Mouse (Mus musculus) forebrain, postnatal 0 days (tissue): Measurements from ENCODE around the gene Phf11b. TPM values are rescaled to one million over a fixed set of nuclear protein-coding genes. Genes with fewer than 3 reads are reported as not detected.
"Not testable (repeated sequence)": the region's sequence is repeated elsewhere in the genome, so short reads cannot be mapped to it uniquely, and the experiment has no call there.

Experiments used
- ATAC-seq: fragments of 200-750 bp; cut with Nextera tagmentation; 2 replicates; pipeline ENCODE4 v1.8.0; 2017; ENCODE audit warnings: mild to moderate bottlenecking, moderate library complexity
- DNase-seq: peaks from one replicate; pipeline ENCODE4 v3.0.0-alpha.2; 2015
- H3K27ac ChIP-seq: fragments of 300-500 bp; sonication (generic); 2 replicates; pipeline ENCODE4 v1.5.1; 2014; ENCODE audit warnings: low read depth, mild to moderate bottlenecking, antibody characterized with exemption, low read length, moderate library complexity, mixed read lengths
- H3K27me3 ChIP-seq: fragments of 300-500 bp; sonication (generic); 2 replicates; pipeline ENCODE4 v1.6.1; 2014; ENCODE audit warnings: mild to moderate bottlenecking, low read length, mixed read lengths; ENCODE audit not compliant: insufficient read depth
- H3K36me3 ChIP-seq: fragments of 300-500 bp; sonication (generic); 2 replicates; pipeline ENCODE4 v1.6.1; 2014; ENCODE audit warnings: mild to moderate bottlenecking, moderate library complexity; ENCODE audit not compliant: insufficient read depth
- H3K4me1 ChIP-seq: fragments of 300-500 bp; sonication (generic); 2 replicates; pipeline ENCODE4 v1.6.1; 2014; ENCODE audit warnings: antibody characterized with exemption; ENCODE audit not compliant: insufficient read depth
- H3K4me2 ChIP-seq: fragments of 300-500 bp; sonication (generic); 2 replicates; pipeline ENCODE4 v1.6.1; 2014; ENCODE audit warnings: low read depth, mild to moderate bottlenecking, moderate library complexity
- H3K4me3 ChIP-seq: fragments of 300-500 bp; sonication (generic); 2 replicates; pipeline ENCODE4 v1.5.1; 2014; ENCODE audit warnings: low read depth, low read length, mixed read lengths
- H3K9ac ChIP-seq: fragments of 300-500 bp; sonication (generic); 2 replicates; pipeline ENCODE4 v1.6.1; 2014; ENCODE audit warnings: mild to moderate bottlenecking
- H3K9me3 ChIP-seq: fragments of 300-500 bp; sonication (generic); 2 replicates; pipeline ENCODE4 v1.6.1; 2016; ENCODE audit warnings: low read length
- CTCF ChIP-seq: sonication (generic); IDR thresholded peaks from 2 replicates; pipeline ENCODE4 v1.5.1; 2016; ENCODE audit warnings: antibody characterized with exemption, control low read depth, low read depth
- WGBS: fragments of 180-500 bp; shearing (Covaris S2); extraction: QIAGEN DNeasy Blood & Tissue Kit; methylation state at CpG from one replicate; pipeline ENCODE4 v1.1.7; 2014; 5-methylcytosine and 5-hydroxymethylcytosine counted together
- polyA plus RNA-seq: library from polyadenylated mRNA; unstranded; fragments of >200 nt; fragmentation: Nextera tagmentation; extraction: Ambion mirVana; gene quantifications from 2 replicates; pipeline ENCODE4 v1.2.1, GENCODE M21; 2015
- total RNA-seq: library from RNA; depleted of rRNA; stranded (reverse); fragments of >200 nt; gene quantifications from 2 replicates; pipeline ENCODE4 v1.2.3, GENCODE M21; 2014; rRNA removed

Gene Phf11b
- total RNA-seq: 0.38 TPM in 1 of 2 replicates, not detected in the other
- polyA plus RNA-seq: 0.46 and 0.53 TPM in 2 replicates

- not testable (repeated sequence) for ATAC-seq
- 72% methylated on average over 1 of the region's 1 CpGs for WGBS
Measured at GRCm38 (mm10) chr14:59341189-59341588, at the start of gene Phf11b. TSS of gene Phf11b (minus strand) at chr14:59341351.

GRCm38 (mm10) chr14:59390181-59390580, 49.0 kb upstream of the Phf11b start:
- DNase-seq: not testable (repeated sequence)

More at GRCm38 (mm10) chr14:59341189-59341588, at the start of gene Phf11b:
- H3K36me3 ChIP-seq, H3K27me3 ChIP-seq, H3K9me3 ChIP-seq, DNase-seq, H3K4me1 ChIP-seq, H3K27ac ChIP-seq, H3K4me2 ChIP-seq, H3K9ac ChIP-seq, H3K4me3 ChIP-seq: not testable (repeated sequence)

GRCm38 (mm10) chr14:59389532-59389931, 48.4 kb upstream of the Phf11b start:
- no peak for TF ChIP-seq CTCF
- no peaks in the 10 kb centered on the region for H3K4me1 ChIP-seq
- H3K4me2 ChIP-seq: no peak overlapping the region
- WGBS: 69% methylated on average over 1 of the region's 1 CpGs
- H3K4me3 ChIP-seq: no peak overlapping the region
- no peaks in the 10 kb centered on the region for H3K9me3 ChIP-seq
- H3K27me3 ChIP-seq: no peaks in the 10 kb centered on the region
- no peak overlapping the region for H3K27ac ChIP-seq
- H3K9ac ChIP-seq: no peak overlapping the region
- no peaks in the 10 kb centered on the region for H3K36me3 ChIP-seq
- ATAC-seq (no peak), DNase-seq (no peak)

More at GRCm38 (mm10) chr14:59390181-59390580, 49.0 kb upstream of the Phf11b start:
- not testable (repeated sequence) for H3K4me1 ChIP-seq, H3K27ac ChIP-seq, H3K27me3 ChIP-seq, H3K4me2 ChIP-seq, H3K9me3 ChIP-seq, H3K4me3 ChIP-seq, H3K36me3 ChIP-seq, H3K9ac ChIP-seq
- TF ChIP-seq CTCF: peak; percentile 23; the same call in 1 of the 2 replicates
- ATAC-seq: peak; percentile 36; the same call in 1 of the 2 replicates
- WGBS: 79% methylated on average over 4 of the region's 4 CpGs

GRCm38 (mm10) chr14:59370348-59371068, 29.4 kb upstream of the Phf11b start:
- H3K27ac ChIP-seq: no peak overlapping the region
- TF ChIP-seq CTCF: no peak
- 92% methylated on average over 25 of the region's 25 CpGs for WGBS

GRCm38 (mm10) chr14:59366386-59367105, 25.4 kb upstream of the Phf11b start:
- no peak for ATAC-seq
- no peaks in the 10 kb centered on the region for H3K9me3 ChIP-seq
- no peaks in the 10 kb centered on the region for H3K4me1 ChIP-seq
- H3K27ac ChIP-seq: no peak overlapping the region
- no peak for DNase-seq
- no peak overlapping the region for H3K9ac ChIP-seq
- no peaks in the 10 kb centered on the region for H3K27me3 ChIP-seq
- TF ChIP-seq CTCF: no peak
- WGBS: 88% methylated on average over 8 of the region's 8 CpGs
- no peak overlapping the region for H3K4me2 ChIP-seq
- no peaks in the 10 kb centered on the region for H3K36me3 ChIP-seq
- H3K4me3 ChIP-seq: no peak overlapping the region

More at GRCm38 (mm10) chr14:59370348-59371068, 29.4 kb upstream of the Phf11b start:
- no peaks in the 10 kb centered on the region for H3K9me3 ChIP-seq
- H3K27me3 ChIP-seq: no peaks in the 10 kb centered on the region
- ATAC-seq: no peak
- H3K4me3 ChIP-seq: no peak overlapping the region
- no peaks in the 10 kb centered on the region for H3K4me1 ChIP-seq
- no peak for DNase-seq
- no peak overlapping the region for H3K4me2 ChIP-seq
- no peak overlapping the region for H3K9ac ChIP-seq
- H3K36me3 ChIP-seq: no peaks in the 10 kb centered on the region

GRCm38 (mm10) chr14:59365244-59365644, 24.1 kb upstream of the Phf11b start, which contains the start of gene Phf11d:
TSS of gene Phf11d (minus strand) at chr14:59365470.
- Histone ChIP-seq H3K4me3 (no peak within 1 kb of the TSS), H3K4me1 (no peaks in the 10 kb centered on the region), H3K27me3 (no peaks in the 10 kb centered on the region), H3K4me2 (no peak within 1 kb of the TSS), H3K9me3 (no peaks in the 10 kb centered on the region), H3K36me3 (no peaks in the 10 kb centered on the region), H3K27ac (no peak within 1 kb of the TSS), H3K9ac (no peak within 1 kb of the TSS)
- WGBS: 73% methylated on average over 6 of the region's 6 CpGs
- ATAC-seq (no peak), DNase-seq (peak; percentile 14)
- no peak for TF ChIP-seq CTCF

- no peaks in the 10 kb centered on the region for H3K9me3 ChIP-seq
- TF ChIP-seq CTCF: no peak
- no peak overlapping the region for H3K27ac ChIP-seq
- H3K4me3 ChIP-seq: no peak overlapping the region
- WGBS: 80% methylated on average over 1 of the region's 1 CpGs
- H3K36me3 ChIP-seq: no peaks in the 10 kb centered on the region
- ATAC-seq: no peak
- H3K4me2 ChIP-seq: no peak overlapping the region
- DNase-seq: no peak
- H3K9ac ChIP-seq: no peak overlapping the region
- no peaks in the 10 kb centered on the region for H3K4me1 ChIP-seq
- H3K27me3 ChIP-seq: no peaks in the 10 kb centered on the region
Measured at GRCm38 (mm10) chr14:59339541-59339940, 1.6 kb downstream of the Phf11b start.

GRCm38 (mm10) chr14:59336056-59336455, 5.1 kb downstream of the Phf11b start:
- not testable (repeated sequence) for H3K27ac ChIP-seq, DNase-seq, H3K27me3 ChIP-seq

More at GRCm38 (mm10) chr14:59336056-59336455, 5.1 kb downstream of the Phf11b start:
- 92% methylated on average over 3 of the region's 3 CpGs for WGBS
- H3K36me3 ChIP-seq, H3K9me3 ChIP-seq, ATAC-seq, H3K4me2 ChIP-seq, H3K9ac ChIP-seq, H3K4me1 ChIP-seq, H3K4me3 ChIP-seq: not testable (repeated sequence)
